Mouse (Mus musculus): Measurements from ENCODE around the gene Lancl2. TPM values are rescaled to one million over a fixed set of nuclear protein-coding genes. Genes with fewer than 3 reads are reported as not detected.

The Lancl2 gene
- total RNA-seq, 2 experiments from 2014 or later: 88.1 to 93.9 TPM

GRCm38 (mm10) chr6:57766287-57766686, 63.9 kb downstream of the Lancl2 start:
- no peak for DNase-seq (ENCODE audit: extremely low spot score in 1 of 2, low spot score in 1 of 2)

GRCm38 (mm10) chr6:57767112-57767868, 65.0 kb downstream of the Lancl2 start:
- no peak for DNase-seq (ENCODE audit: extremely low spot score in 1 of 2, low spot score in 1 of 2)

GRCm38 (mm10) chr6:57768948-57769525, 66.7 kb downstream of the Lancl2 start:
- no peak for DNase-seq (ENCODE audit: extremely low spot score in 1 of 2, low spot score in 1 of 2)

GRCm38 (mm10) chr6:57770467-57771190, 68.3 kb downstream of the Lancl2 start:
- DNase-seq (ENCODE audit: extremely low spot score in 1 of 2, low spot score in 1 of 2): no peak

- DNase-seq (ENCODE audit: extremely low spot score in 1 of 2, low spot score in 1 of 2): no peak
Measured at GRCm38 (mm10) chr6:57773792-57774191, 71.5 kb downstream of the Lancl2 start.

- no peak for DNase-seq (ENCODE audit: extremely low spot score in 1 of 2, low spot score in 1 of 2)
Measured at GRCm38 (mm10) chr6:57780359-57780758, 78.0 kb downstream of the Lancl2 start.

- no peak for DNase-seq (ENCODE audit: extremely low spot score in 1 of 2, low spot score in 1 of 2)
Measured at GRCm38 (mm10) chr6:57782658-57783057, 80.3 kb downstream of the Lancl2 start.

- DNase-seq (ENCODE audit: extremely low spot score in 1 of 2, low spot score in 1 of 2): no peak
Measured at GRCm38 (mm10) chr6:57784251-57784650, 81.9 kb downstream of the Lancl2 start.

GRCm38 (mm10) chr6:57787376-57787775, 85.0 kb downstream of the Lancl2 start:
- no peak for DNase-seq (ENCODE audit: extremely low spot score in 1 of 2, low spot score in 1 of 2)

Other genes with a start within 250 kb of the Lancl2 start
- 10 to 100 TPM; 65.7 to 69.1 TPM for gene Ppm1k, start 167.1 kb upstream of the Lancl2 start, total RNA-seq (2021)
- 1 to 10 TPM; 4.2 to 4.3 TPM for gene Herc6, start 121.5 kb upstream of the Lancl2 start, total RNA-seq (2021)
- gene Pyurf, start 10.5 kb upstream of the Lancl2 start, total RNA-seq (2021): 1 to 10 TPM; 8.4 TPM
- gene Vopp1, start 122.6 kb downstream of the Lancl2 start, total RNA-seq (2021): 10 to 100 TPM; 68.7 to 70.4 TPM
- gene Vmn1r21, start 147.8 kb downstream of the Lancl2 start, total RNA-seq (2021): not detected
- not detected for gene Vmn1r22, start 205.5 kb downstream of the Lancl2 start, total RNA-seq (2021)
- gene Vmn1r23, start 224.3 kb downstream of the Lancl2 start, total RNA-seq (2021): not detected